ENCODE assay signal across 13 mouse cellular contexts in genomic region chr10:109188252-109188651, GRCm38 (mm10).
A peak's percentile ranks its signal among the peaks of the same experiment; 100 is the strongest.
DNase-seq lines count a peak whose midpoint lies in the region; ATAC-seq lines count a peak whose summit lies in the region.
"Had no signal": no experiment of that assay in that cellular context is flagged by ENCODE, and none has a peak within 500 bp of the region (broad histone marks: within the 10 kb centered on the region; RNA-seq: fewer than 3 reads in every experiment).

No protein-coding gene starts in this region.

- DNase-seq in frontal cortex, postnatal 25 days (ENCODE audit: low spot score in 2 of 2): no peak
- DNase-seq in right cerebral cortex, adult 18-20 months: peak; percentile 14
- no peak for DNase-seq in right cerebral cortex, postnatal 4 days
- peak; percentile 31 for DNase-seq in cerebellum, adult 9-11 months
- DNase-seq in kidney, adult 8-10 months: no peak
- DNase-seq: adrenal gland, adult 8-10 months; gastrocnemius, adult 2 months; liver had no signal

- ATAC-seq in frontal cortex, adult (ENCODE audit: low TSS enrichment): 0 out of 2 replicates have a peak, but pooled peaks have one; percentile 23
- ATAC-seq in granulocyte monocyte progenitor cell, adult 5-6 weeks (replicated peaks; ENCODE audit: poor library complexity, severe bottlenecking): no peak
- ATAC-seq: intestine, embryonic 16.5 days; lung, postnatal 0 days; Patski had no signal

Comparison
In these comparisons a context has a peak if more than half of its experiments do, and no peak if none do; other contexts are left out.
1. DNase-seq: peak in right cerebral cortex, adult 18-20 months (single experiment) and cerebellum, adult 9-11 months (single experiment); none in frontal cortex, postnatal 25 days (0 of 2), right cerebral cortex, postnatal 4 days (single experiment) and kidney, adult 8-10 months (0 of 2).